Comparison of ENCODE assay signal across 8 mouse cellular contexts in genomic region chr14:79300641-79301350, GRCm38 (mm10). TPM values are rescaled to one million over a fixed set of nuclear protein-coding genes. Genes with fewer than 3 reads are reported as not detected.
DNase-seq lines count a peak whose midpoint lies in the region; ATAC-seq and TF ChIP-seq lines count a peak whose summit lies in the region.

No protein-coding gene starts in this region.

- peak overlapping the region; percentile 99 for H3K4me2 ChIP-seq in lung, embryonic 14.5 days
- H3K4me2 ChIP-seq in intestine, postnatal 0 days (replicated peaks; ENCODE audit: low read depth), result peak overlapping the region; percentile 92
- peak overlapping the region; percentile 85 for H3K4me2 ChIP-seq in lung, postnatal 0 days (replicated peaks; ENCODE audit: low read depth, low read length)

- WGBS in lung, embryonic 14.5 days, result under 1% methylated on average over 52 of the region's 52 CpGs
- WGBS in bone marrow, adult 2 months, result under 1% methylated on average over 52 of the region's 52 CpGs
- WGBS in forebrain, embryonic 10.5 days, result under 1% methylated on average over 52 of the region's 52 CpGs
- WGBS in intestine, postnatal 0 days, result 2% methylated on average over 52 of the region's 52 CpGs
- WGBS in lung, postnatal 0 days, result 3% methylated on average over 52 of the region's 52 CpGs

- TF ChIP-seq POLR2A in bone marrow, adult 2 months (IDR thresholded peaks at IDR 0.05; ENCODE audit: borderline replicate concordance, control insufficient read depth, low read depth, low read length), result peak; percentile 61; the same call in 1 of the 2 replicates

- H3K36me3 ChIP-seq in lung, embryonic 14.5 days (ENCODE audit: insufficient read depth), result no peaks in the 10 kb centered on the region
- peaks cover 17% of the 10 kb centered on the region for H3K36me3 ChIP-seq in forebrain, embryonic 10.5 days (replicated peaks)
- H3K36me3 ChIP-seq in intestine, postnatal 0 days (ENCODE audit: control insufficient read depth, insufficient read depth), result no peaks in the 10 kb centered on the region
- H3K36me3 ChIP-seq in lung, postnatal 0 days (ENCODE audit: insufficient read depth, low read length), result no peaks in the 10 kb centered on the region

- H3K4me3 ChIP-seq in lung, embryonic 14.5 days (ENCODE audit: low read depth, low read length), result peak overlapping the region; percentile 60
- peak overlapping the region; percentile 94 for H3K4me3 ChIP-seq in bone marrow, adult 2 months (replicated peaks; ENCODE audit: control insufficient read depth, low read depth, low read length)
- H3K4me3 ChIP-seq in forebrain, embryonic 10.5 days, result peak overlapping the region; percentile 67
- peak overlapping the region; percentile 57 for H3K4me3 ChIP-seq in intestine, postnatal 0 days (ENCODE audit: low read depth, low read length)
- H3K4me3 ChIP-seq in lung, postnatal 0 days (ENCODE audit: low read depth, low read length), result peak overlapping the region; percentile 81

- H3K27ac ChIP-seq in lung, embryonic 14.5 days (ENCODE audit: low read depth), result peak overlapping the region; percentile 18
- peak overlapping the region; percentile 84 for H3K27ac ChIP-seq in bone marrow, adult 2 months (ENCODE audit: control insufficient read depth, insufficient read depth, low read depth, low read length, poor library complexity)
- peak overlapping the region; percentile 85 for H3K27ac ChIP-seq in forebrain, embryonic 10.5 days
- H3K27ac ChIP-seq in intestine, postnatal 0 days (ENCODE audit: low read depth, low read length), result no peak overlapping the region
- peak overlapping the region; percentile 93 for H3K27ac ChIP-seq in lung, postnatal 0 days (ENCODE audit: low read length)

- no peak for TF ChIP-seq EP300 in lung, postnatal 0 days (IDR thresholded peaks at IDR 0.05)

- peak overlapping the region; percentile 66 for H3K9ac ChIP-seq in lung, embryonic 14.5 days
- H3K9ac ChIP-seq in intestine, postnatal 0 days (ENCODE audit: low read depth, low read length), result peak overlapping the region; percentile 54
- H3K9ac ChIP-seq in lung, postnatal 0 days (replicated peaks; ENCODE audit: low read depth), result peak overlapping the region; percentile 87

- H3K9me3 ChIP-seq in lung, embryonic 14.5 days (ENCODE audit: low read depth, low read length), result no peaks in the 10 kb centered on the region
- no peaks in the 10 kb centered on the region for H3K9me3 ChIP-seq in forebrain, embryonic 10.5 days
- no peaks in the 10 kb centered on the region for H3K9me3 ChIP-seq in intestine, postnatal 0 days (ENCODE audit: control insufficient read depth)
- H3K9me3 ChIP-seq in lung, postnatal 0 days (ENCODE audit: low read length), result no peaks in the 10 kb centered on the region

- no peaks in the 10 kb centered on the region; the same call in 1 of the 2 replicates for H3K4me1 ChIP-seq in lung, embryonic 14.5 days (ENCODE audit: insufficient read depth)
- H3K4me1 ChIP-seq in bone marrow, adult 2 months (ENCODE audit: control insufficient read depth, insufficient read depth, low read length), result peaks cover 4% of the 10 kb centered on the region; the same call in 1 of the 2 replicates
- H3K4me1 ChIP-seq in forebrain, embryonic 10.5 days, result peaks cover 61% of the 10 kb centered on the region
- H3K4me1 ChIP-seq in intestine, postnatal 0 days (replicated peaks; ENCODE audit: control insufficient read depth, insufficient read depth, low read length), result peaks cover 5% of the 10 kb centered on the region; the same call in 1 of the 2 replicates
- peaks cover 3% of the 10 kb centered on the region; the same call in 1 of the 2 replicates for H3K4me1 ChIP-seq in lung, postnatal 0 days (ENCODE audit: insufficient read depth, low read depth, low read length)

- intact Hi-C loops in gastrocnemius, postnatal 36 days (cut with DNase I), result loop anchor here (2.0 kb wide), 1 partner anchor 176 kb away; no protein-coding TSS in a partner anchor

- TF ChIP-seq CTCF in lung, embryonic 14.5 days (IDR thresholded peaks at IDR 0.05; ENCODE audit: low read depth), result no peak
- TF ChIP-seq CTCF in bone marrow, adult 2 months (IDR thresholded peaks at IDR 0.05; ENCODE audit: control insufficient read depth, insufficient read depth, low read length), result peak; percentile 8; the same call in 1 of the 2 replicates
- no peak for TF ChIP-seq CTCF in intestine, postnatal 0 days (IDR thresholded peaks at IDR 0.05; ENCODE audit: low read depth)
- TF ChIP-seq CTCF in lung, postnatal 0 days (IDR thresholded peaks at IDR 0.05), result no peak

- H3K27me3 ChIP-seq in lung, embryonic 14.5 days (ENCODE audit: insufficient read depth, low read length), result no peaks in the 10 kb centered on the region
- peaks cover 69% of the 10 kb centered on the region for H3K27me3 ChIP-seq in forebrain, embryonic 10.5 days (ENCODE audit: poor library complexity, severe bottlenecking)
- H3K27me3 ChIP-seq in intestine, postnatal 0 days (replicated peaks; ENCODE audit: control insufficient read depth, insufficient read depth, low read length), result no peaks in the 10 kb centered on the region
- H3K27me3 ChIP-seq in lung, postnatal 0 days (replicated peaks; ENCODE audit: insufficient read depth, low read length), result no peaks in the 10 kb centered on the region

- peak; percentile 5 for ATAC-seq in lung, embryonic 14.5 days (ENCODE audit: insufficient read depth)
- peak; percentile 2; the same call in 1 of the 2 replicates for ATAC-seq in intestine, postnatal 0 days
- peak; percentile 10 for ATAC-seq in lung, postnatal 0 days

- DNase-seq in lung, embryonic 14.5 days, result peak; percentile 62
- no peak for DNase-seq in lung, postnatal 36 days
- peak; percentile 43 for DNase-seq in forebrain, embryonic 10.5 days (ENCODE audit: extremely low spot score, low spot score)
- DNase-seq in lung, postnatal 0 days (ENCODE audit: low spot score), result peak; percentile 29
- DNase-seq in retina, postnatal 1 day, result peak; percentile 56
- DNase-seq in gastrocnemius, postnatal 36 days, result no peak

RNA-seq across cellular contexts. Expression of gene Rgcc, which starts 0.6 kb away (rescaled TPM):
- polyA plus RNA-seq in lung, embryonic 14.5 days (2014; fragmentation: Nextera tagmentation; extraction: Ambion mirVana), result 137 and 142 TPM in 2 replicates
- 53.6 and 73.5 TPM in 2 replicates for polyA plus RNA-seq in bone marrow, adult 2 months (2011; ENCODE audit: insufficient read depth, insufficient read length, low replicate concordance, missing spikeins)
- 52.1 and 60.1 TPM in 2 replicates for polyA plus RNA-seq in forebrain, embryonic 10.5 days (2016; fragmentation: Nextera tagmentation; extraction: Ambion mirVana)
- polyA plus RNA-seq in intestine, postnatal 0 days (2015; fragmentation: Nextera tagmentation; extraction: Ambion mirVana), result 42.5 and 54.8 TPM in 2 replicates
- 357 and 645 TPM in 2 replicates for polyA plus RNA-seq in lung, postnatal 0 days (2015; fragmentation: Nextera tagmentation; extraction: Ambion mirVana)
- total RNA-seq in gastrocnemius, postnatal 36 days (2021), result 10 to 100 TPM; 36.2 to 47.3 TPM

RNA-seq across cellular contexts. Expression of gene Zfp957, which starts 53.6 kb away (rescaled TPM):
- polyA plus RNA-seq in lung, embryonic 14.5 days (2014; fragmentation: Nextera tagmentation; extraction: Ambion mirVana), result not detected in 2 replicates
- not detected in 2 replicates for polyA plus RNA-seq in bone marrow, adult 2 months (2011; ENCODE audit: insufficient read depth, insufficient read length, low replicate concordance, missing spikeins)
- polyA plus RNA-seq in forebrain, embryonic 10.5 days (2016; fragmentation: Nextera tagmentation; extraction: Ambion mirVana), result not detected in 2 replicates
- not detected in 2 replicates for polyA plus RNA-seq in intestine, postnatal 0 days (2015; fragmentation: Nextera tagmentation; extraction: Ambion mirVana)
- not detected in 2 replicates for polyA plus RNA-seq in lung, postnatal 0 days (2015; fragmentation: Nextera tagmentation; extraction: Ambion mirVana)
- not detected for total RNA-seq in gastrocnemius, postnatal 36 days (2021)

Comparison
In these comparisons a context has a peak if more than half of its experiments do, and no peak if none do; other contexts are left out.
1. DNase-seq: peak in lung, embryonic 14.5 days (single experiment), forebrain, embryonic 10.5 days (single experiment), lung, postnatal 0 days (single experiment) and retina, postnatal 1 day (single experiment); none in lung, postnatal 36 days (single experiment) and gastrocnemius, postnatal 36 days (0 of 2).
2. Peak in every context shown above with its lines, with median percentiles within 50 percentile points of each other: ATAC-seq, H3K4me2 ChIP-seq, H3K4me3 ChIP-seq and H3K9ac ChIP-seq.